Mouse (Mus musculus) G1E (cell line): ENCODE results near the gene Fam129c. TPM values are rescaled to one million over a fixed set of nuclear protein-coding genes. Genes with fewer than 3 reads are reported as not detected.

Experiments used
- ATAC-seq: 2 replicates; pipeline ENCODE4 v1.8.0; 2016; ENCODE audit warnings: mild to moderate bottlenecking; ENCODE audit not compliant: insufficient number of reproducible peaks, poor library complexity, low FRiP score, severe bottlenecking; ENCODE audit errors: extremely low read depth
- DNase-seq: peaks from one replicate; pipeline ENCODE4 v3.0.0; 2012; ENCODE audit warnings: low spot score
- H3K27me3 ChIP-seq: 2 replicates; pipeline ENCODE4 v1.6.1; 2012; ENCODE audit warnings: mild to moderate bottlenecking, low read length, inconsistent platforms; ENCODE audit not compliant: insufficient read depth
- H3K36me3 ChIP-seq: replicated peaks from 2 replicates; pipeline ENCODE3; 2012; ENCODE audit warnings: mild to moderate bottlenecking, inconsistent platforms
- H3K4me1 ChIP-seq: 2 replicates; pipeline ENCODE4 v1.6.1; 2012; ENCODE audit warnings: low read depth, low read length, inconsistent platforms, mixed read lengths; ENCODE audit not compliant: insufficient read depth
- H3K4me3 ChIP-seq: 2 replicates; pipeline ENCODE4 v1.5.1; 2012; ENCODE audit warnings: low read depth, mild to moderate bottlenecking, inconsistent platforms, low read length, moderate library complexity, mixed read lengths
- H3K9me3 ChIP-seq: replicated peaks from 2 replicates; pipeline ENCODE4 v1.6.1; 2012; ENCODE audit warnings: inconsistent platforms
- CTCF ChIP-seq: IDR thresholded peaks from 2 replicates; pipeline ENCODE4 v1.5.1; 2012; ENCODE audit warnings: low read depth, low read length, inconsistent platforms, mixed read lengths
- GATA1 ChIP-seq: IDR thresholded peaks from 2 replicates; pipeline ENCODE4 v1.6.1; 2012; ENCODE audit warnings: borderline replicate concordance, low read length, inconsistent platforms, mixed read lengths
- GATA2 ChIP-seq: IDR thresholded peaks from 2 replicates; pipeline ENCODE4 v1.6.1; 2012; ENCODE audit warnings: low read depth, low read length, inconsistent platforms, borderline replicate concordance
- POLR2AphosphoS5 ChIP-seq: IDR thresholded peaks from 2 replicates; pipeline ENCODE4 v1.6.1; 2012; ENCODE audit warnings: low read depth, low read length, inconsistent platforms; ENCODE audit not compliant: insufficient replicate concordance
- TAL1 ChIP-seq: conservative IDR thresholded peaks from 2 replicates; pipeline ENCODE4 v1.6.1; 2012; ENCODE audit warnings: low read depth, low read length, inconsistent platforms, mixed read lengths
- polyA plus RNA-seq: library from polyadenylated mRNA; stranded (reverse); fragments of >175 nt; gene quantifications from 2 replicates; pipeline ENCODE4 v1.2.3, GENCODE M21; 2012
- total RNA-seq, 2 experiments: library from RNA; stranded (forward) in 1 of 2; stranded (reverse) in 1 of 2; fragments of 200-1000 nt in 1 of 2; fragments of >200 nt in 1 of 2; fragmentation: Nextera tagmentation in 1 of 2; gene quantifications; 2 replicates each; pipeline ENCODE4 v1.2.3; 2014 to 2017

Fam129c gene
- 8.3 and 11.4 TPM in 2 replicates for total RNA-seq (2014; fragmentation: Nextera tagmentation)
- total RNA-seq (2017) = 6.6 and 7.0 TPM in 2 replicates
- 8.1 and 10.4 TPM in 2 replicates for polyA plus RNA-seq

GRCm38 (mm10) chr8:71597451-71597850 is at the start of gene Fam129c:
Gene Fam129c (plus strand): TSS chr8:71597648.
- H3K4me3 ChIP-seq = no peak within 1 kb of the TSS; the same call in 1 of the 2 replicates
- peaks cover 52% of the 10 kb centered on the region for H3K4me1 ChIP-seq
- H3K9me3 ChIP-seq = no peaks in the 10 kb centered on the region
- peaks cover 90% of the 10 kb centered on the region for H3K36me3 ChIP-seq
- TF ChIP-seq POLR2AphosphoS5 = no peak
- TF ChIP-seq GATA2 = no peak
- TF ChIP-seq GATA1 = no peak
- TF ChIP-seq CTCF = no peak
- ATAC-seq (no peak), DNase-seq (no peak)
- H3K27me3 ChIP-seq = no peaks in the 10 kb centered on the region

GRCm38 (mm10) chr8:71550754-71551153 is 46.7 kb upstream of the Fam129c start:
- Histone ChIP-seq H3K9me3 (no peaks in the 10 kb centered on the region), H3K36me3 (peaks cover 29% of the 10 kb centered on the region), H3K27me3 (peaks cover 21% of the 10 kb centered on the region), H3K4me1 (peaks cover 15% of the 10 kb centered on the region; the same call in 1 of the 2 replicates), H3K4me3 (no peak overlapping the region)
- DNase-seq = no peak
- TF ChIP-seq GATA1 = no peak
- no peak for TF ChIP-seq POLR2AphosphoS5
- TF ChIP-seq CTCF = no peak
- TF ChIP-seq TAL1 = no peak
- TF ChIP-seq GATA2 = no peak
- ATAC-seq = no peak

- Histone ChIP-seq H3K9me3 (no peaks in the 10 kb centered on the region), H3K4me3 (no peak overlapping the region), H3K27me3 (peaks cover 32% of the 10 kb centered on the region), H3K4me1 (peaks cover 15% of the 10 kb centered on the region; the same call in 1 of the 2 replicates), H3K36me3 (peaks cover 10% of the 10 kb centered on the region)
- DNase-seq = no peak
- TF ChIP-seq GATA1 (no peak), CTCF (no peak), GATA2 (no peak), TAL1 (no peak), POLR2AphosphoS5 (no peak)
- ATAC-seq = no peak
Observed at GRCm38 (mm10) chr8:71552770-71553169, 44.7 kb upstream of the Fam129c start.

- DNase-seq = no peak
- Histone ChIP-seq H3K36me3 (no peaks in the 10 kb centered on the region), H3K9me3 (no peaks in the 10 kb centered on the region), H3K27me3 (peaks cover 43% of the 10 kb centered on the region), H3K4me3 (no peak overlapping the region), H3K4me1 (peaks cover 24% of the 10 kb centered on the region)
- no peak for ATAC-seq
- TF ChIP-seq CTCF = no peak
- TF ChIP-seq POLR2AphosphoS5 = no peak
- no peak for TF ChIP-seq GATA1
- no peak for TF ChIP-seq TAL1
- TF ChIP-seq GATA2 = no peak
Observed at GRCm38 (mm10) chr8:71554001-71554400, 43.4 kb upstream of the Fam129c start.

- peaks cover 47% of the 10 kb centered on the region for H3K27me3 ChIP-seq
- H3K36me3 ChIP-seq = no peaks in the 10 kb centered on the region
- DNase-seq = no peak
- ATAC-seq = no peak
- TF ChIP-seq TAL1 (no peak), GATA2 (no peak), CTCF (no peak), POLR2AphosphoS5 (no peak), GATA1 (no peak)
- no peak overlapping the region for H3K4me3 ChIP-seq
- peaks cover 27% of the 10 kb centered on the region for H3K4me1 ChIP-seq
- no peaks in the 10 kb centered on the region for H3K9me3 ChIP-seq
Observed at GRCm38 (mm10) chr8:71554644-71555043, 42.8 kb upstream of the Fam129c start.

GRCm38 (mm10) chr8:71558071-71558957 is 39.1 kb upstream of the Fam129c start, which contains the start of gene Tmem221:
Gene Tmem221 (minus strand): TSS chr8:71558871.
- ATAC-seq = no peak
- TF ChIP-seq GATA1 (no peak), TAL1 (no peak), CTCF (no peak), GATA2 (no peak), POLR2AphosphoS5 (no peak)
- Histone ChIP-seq H3K4me1 (peaks cover 31% of the 10 kb centered on the region), H3K27me3 (peaks cover 55% of the 10 kb centered on the region), H3K4me3 (peak within 1 kb of the TSS; percentile 38; the same call in 1 of the 2 replicates), H3K9me3 (no peaks in the 10 kb centered on the region), H3K36me3 (no peaks in the 10 kb centered on the region)
- DNase-seq = no peak
